ENCODE assay signal across 19 mouse cellular contexts in genomic region chr5:32064341-32065105, GRCm38 (mm10).
DNase-seq lines count a peak whose midpoint lies in the region; ATAC-seq lines count a peak whose summit lies in the region.
"Had no signal": no experiment of that assay in that cellular context is flagged by ENCODE, and none has a peak within 500 bp of the region (broad histone marks: within the 10 kb centered on the region; RNA-seq: fewer than 3 reads in every experiment).

No protein-coding gene starts in this region.

- no peaks in the 10 kb centered on the region for H3K9me3 ChIP-seq in heart, embryonic 10.5 days
- H3K9me3 ChIP-seq in embryonic facial prominence, embryonic 10.5 days: no peaks in the 10 kb centered on the region
- H3K9me3 ChIP-seq in forebrain, embryonic 11.5 days (ENCODE audit: control insufficient read depth, low read length): no peaks in the 10 kb centered on the region
- H3K9me3 ChIP-seq: forebrain, embryonic 13.5 days; G1E; hindbrain, embryonic 10.5 days; liver, embryonic 13.5 days; midbrain, embryonic 12.5 days; neural tube, embryonic 12.5 days had no signal

- peak overlapping the region; percentile 62; the same call in 1 of the 2 replicates for H3K27ac ChIP-seq in heart, embryonic 10.5 days
- H3K27ac ChIP-seq in embryonic facial prominence, embryonic 10.5 days (replicated peaks): no peak overlapping the region
- no peak overlapping the region for H3K27ac ChIP-seq in forebrain, embryonic 11.5 days (ENCODE audit: low read depth, low read length)
- H3K27ac ChIP-seq: forebrain, embryonic 13.5 days; hindbrain, embryonic 10.5 days; liver, embryonic 13.5 days; midbrain, embryonic 12.5 days; neural tube, embryonic 12.5 days had no signal

- H3K4me3 ChIP-seq in heart, embryonic 10.5 days: no peak overlapping the region
- H3K4me3 ChIP-seq in embryonic facial prominence, embryonic 10.5 days: no peak overlapping the region
- H3K4me3 ChIP-seq in forebrain, embryonic 11.5 days (ENCODE audit: low read depth, low read length): no peak overlapping the region
- H3K4me3 ChIP-seq: forebrain, embryonic 13.5 days; hindbrain, embryonic 10.5 days; liver, embryonic 13.5 days; midbrain, embryonic 12.5 days; neural tube, embryonic 12.5 days had no signal

- H3K9ac ChIP-seq in forebrain, embryonic 11.5 days (ENCODE audit: low read length): no peak overlapping the region
- H3K9ac ChIP-seq: forebrain, embryonic 13.5 days; liver, embryonic 13.5 days; midbrain, embryonic 12.5 days; neural tube, embryonic 12.5 days had no signal

- peak; percentile 76 for DNase-seq in heart, embryonic 10.5 days (ENCODE audit: low spot score)
- no peak for DNase-seq in heart, postnatal 4 days
- DNase-seq in layer of hippocampus, adult 9-11 months: peak; percentile 57
- DNase-seq in layer of hippocampus, postnatal 10 days (ENCODE audit: low spot score in 2 of 2): no peak
- DNase-seq in embryonic facial prominence, embryonic 10.5 days (ENCODE audit: low spot score): peak; percentile 5
- DNase-seq in mesoderm, embryonic 11.5 days (ENCODE audit: low read depth, low spot score): peak; percentile 30
- no peak for DNase-seq in forebrain, embryonic 11.5 days (ENCODE audit: low spot score)
- DNase-seq: B cell, adult 2 months; cerebellum, adult 9-11 months; gastrocnemius, postnatal 10 days; liver, embryonic 13.5 days; thymus, postnatal 36 days had no signal

- ATAC-seq in inflammation-experienced regulatory T-cells, adult 6 months: no peak
- no peak for ATAC-seq in forebrain, embryonic 11.5 days (replicated peaks; ENCODE audit: low FRiP score)
- ATAC-seq: activated CD4-positive, CD25-positive, alpha-beta regulatory T cell, adult 4 months; forebrain, embryonic 13.5 days had no signal

- no peaks in the 10 kb centered on the region for H3K27me3 ChIP-seq in heart, embryonic 10.5 days (ENCODE audit: insufficient read depth, poor library complexity, severe bottlenecking)
- no peaks in the 10 kb centered on the region for H3K27me3 ChIP-seq in embryonic facial prominence, embryonic 10.5 days (replicated peaks; ENCODE audit: low read depth, poor library complexity, severe bottlenecking)
- no peaks in the 10 kb centered on the region for H3K27me3 ChIP-seq in forebrain, embryonic 11.5 days (ENCODE audit: control insufficient read depth, insufficient read depth, low read length)
- H3K27me3 ChIP-seq: forebrain, embryonic 13.5 days; liver, embryonic 13.5 days; midbrain, embryonic 12.5 days; neural tube, embryonic 12.5 days had no signal

- no peaks in the 10 kb centered on the region for H3K36me3 ChIP-seq in heart, embryonic 10.5 days
- H3K36me3 ChIP-seq in embryonic facial prominence, embryonic 10.5 days (replicated peaks): no peaks in the 10 kb centered on the region
- H3K36me3 ChIP-seq in forebrain, embryonic 11.5 days (ENCODE audit: control insufficient read depth, insufficient read depth, low read length): no peaks in the 10 kb centered on the region
- H3K36me3 ChIP-seq: hindbrain, embryonic 10.5 days; liver, embryonic 13.5 days; midbrain, embryonic 12.5 days; neural tube, embryonic 12.5 days had no signal

- WGBS in heart, embryonic 10.5 days: 77% methylated on average over 2 of the region's 2 CpGs
- WGBS in embryonic facial prominence, embryonic 10.5 days: 83% methylated on average over 2 of the region's 2 CpGs
- WGBS in forebrain, embryonic 11.5 days: 84% methylated on average over 2 of the region's 2 CpGs

- no peak overlapping the region for H3K4me2 ChIP-seq in forebrain, embryonic 11.5 days (ENCODE audit: low read depth, low read length, severe bottlenecking)
- H3K4me2 ChIP-seq: forebrain, embryonic 13.5 days; liver, embryonic 13.5 days; midbrain, embryonic 12.5 days; neural tube, embryonic 12.5 days had no signal

- H3K4me1 ChIP-seq in heart, embryonic 10.5 days: peaks cover 23% of the 10 kb centered on the region
- H3K4me1 ChIP-seq in embryonic facial prominence, embryonic 10.5 days: 0 out of 2 replicates have a peak, but pooled peaks cover 3% of the 10 kb centered on the region
- H3K4me1 ChIP-seq in forebrain, embryonic 11.5 days (replicated peaks; ENCODE audit: control insufficient read depth, insufficient read depth, low read length): no peaks in the 10 kb centered on the region
- H3K4me1 ChIP-seq: forebrain, embryonic 13.5 days; hindbrain, embryonic 10.5 days; liver, embryonic 13.5 days; midbrain, embryonic 12.5 days; neural tube, embryonic 12.5 days had no signal

Comparison
In these comparisons a context has a peak if more than half of its experiments do, and no peak if none do; other contexts are left out.
1. DNase-seq: peak in heart, embryonic 10.5 days (single experiment), layer of hippocampus, adult 9-11 months (single experiment), embryonic facial prominence, embryonic 10.5 days (single experiment) and mesoderm, embryonic 11.5 days (single experiment); none in heart, postnatal 4 days (single experiment), layer of hippocampus, postnatal 10 days (0 of 2) and forebrain, embryonic 11.5 days (single experiment).